ENCODE assay signal across 18 mouse cellular contexts in genomic region chr6:77109095-77109945, GRCm38 (mm10).
DNase-seq lines count a peak whose midpoint lies in the region; ATAC-seq and TF ChIP-seq lines count a peak whose summit lies in the region.
"Had no signal": no experiment of that assay in that cellular context is flagged by ENCODE, and none has a peak within 500 bp of the region (broad histone marks: within the 10 kb centered on the region; RNA-seq: fewer than 3 reads in every experiment).

No protein-coding gene starts in this region.

- no peaks in the 10 kb centered on the region for H3K36me3 ChIP-seq in forebrain, embryonic 10.5 days (replicated peaks)
- no peaks in the 10 kb centered on the region for H3K36me3 ChIP-seq in forebrain, postnatal 0 days (ENCODE audit: insufficient read depth)
- H3K36me3 ChIP-seq: intestine, embryonic 15.5 days; limb, embryonic 12.5 days; stomach, embryonic 15.5 days had no signal

- no peaks in the 10 kb centered on the region for H3K27me3 ChIP-seq in forebrain, embryonic 10.5 days (ENCODE audit: poor library complexity, severe bottlenecking)
- H3K27me3 ChIP-seq in forebrain, postnatal 0 days (ENCODE audit: insufficient read depth, low read length): no peaks in the 10 kb centered on the region
- H3K27me3 ChIP-seq: CH12.LX; intestine, embryonic 15.5 days; limb, embryonic 12.5 days; stomach, embryonic 15.5 days had no signal

- no peak; the same call in 1 of the 2 replicates for ATAC-seq in forebrain, postnatal 0 days
- ATAC-seq: activated CD4-positive, CD25-positive, alpha-beta regulatory T cell, adult 4 months; intestine, embryonic 15.5 days had no signal

- H3K4me2 ChIP-seq in forebrain, postnatal 0 days (ENCODE audit: low read depth): no peak overlapping the region
- H3K4me2 ChIP-seq: intestine, embryonic 15.5 days; limb, embryonic 12.5 days; stomach, embryonic 15.5 days had no signal

- H3K4me1 ChIP-seq in forebrain, embryonic 10.5 days: peaks cover 15% of the 10 kb centered on the region
- no peaks in the 10 kb centered on the region for H3K4me1 ChIP-seq in forebrain, postnatal 0 days (ENCODE audit: insufficient read depth)
- H3K4me1 ChIP-seq: intestine, embryonic 15.5 days; limb, embryonic 12.5 days; stomach, embryonic 15.5 days had no signal

- no peak for DNase-seq in forebrain, embryonic 10.5 days (ENCODE audit: extremely low spot score, low spot score)
- DNase-seq in forebrain, postnatal 0 days: no peak
- peak; percentile 9 to 47 for DNase-seq in layer of hippocampus, adult 18-20 months (ENCODE audit: low spot score in 2 of 2)
- DNase-seq in layer of hippocampus, adult 8-10 months (ENCODE audit: low spot score in 2 of 2): no peak
- DNase-seq in right cerebral cortex, postnatal 10 days (ENCODE audit: low spot score in 2 of 2): peak; percentile 29 to 38
- DNase-seq in right cerebral cortex, postnatal 4 days: no peak
- DNase-seq in cerebellum, adult 11 months: no peak
- DNase-seq in c-Kit-positive CD71-positive TER-119-positive erythroid progenitor cells, embryonic 14.5 days (ENCODE audit: low spot score): no peak
- DNase-seq: cerebellum, adult 2 months; heart, adult 18-20 months; heart, postnatal 10 days; kidney, postnatal 36 days; thymus, postnatal 14 days had no signal

- no peaks in the 10 kb centered on the region for H3K9me3 ChIP-seq in forebrain, embryonic 10.5 days
- H3K9me3 ChIP-seq in forebrain, postnatal 0 days (ENCODE audit: low read length): no peaks in the 10 kb centered on the region
- H3K9me3 ChIP-seq: intestine, embryonic 15.5 days; limb, embryonic 12.5 days; stomach, embryonic 15.5 days had no signal

- 83% methylated on average over 10 of the region's 10 CpGs for WGBS in forebrain, embryonic 10.5 days
- 74% methylated on average over 10 of the region's 10 CpGs for WGBS in forebrain, postnatal 0 days

- no peak for TF ChIP-seq CTCF in forebrain, postnatal 0 days (IDR thresholded peaks at IDR 0.05; ENCODE audit: low read depth)

- no peak overlapping the region for H3K4me3 ChIP-seq in forebrain, embryonic 10.5 days
- H3K4me3 ChIP-seq in forebrain, postnatal 0 days (ENCODE audit: low read depth, low read length): no peak overlapping the region
- H3K4me3 ChIP-seq: intestine, embryonic 15.5 days; limb, embryonic 12.5 days; stomach, embryonic 15.5 days had no signal

- H3K27ac ChIP-seq in forebrain, embryonic 10.5 days: peak overlapping the region; percentile 45; the same call in 1 of the 2 replicates
- H3K27ac ChIP-seq in forebrain, postnatal 0 days (ENCODE audit: low read depth, low read length): no peak overlapping the region
- H3K27ac ChIP-seq: intestine, embryonic 15.5 days; limb, embryonic 12.5 days; stomach, embryonic 15.5 days had no signal

- H3K9ac ChIP-seq in forebrain, postnatal 0 days: no peak overlapping the region
- H3K9ac ChIP-seq: intestine, embryonic 15.5 days; limb, embryonic 12.5 days; stomach, embryonic 15.5 days had no signal

Comparison
In these comparisons a context has a peak if more than half of its experiments do, and no peak if none do; other contexts are left out.
1. DNase-seq: peak in layer of hippocampus, adult 18-20 months (2 of 2) and right cerebral cortex, postnatal 10 days (2 of 2); none in forebrain, embryonic 10.5 days (single experiment), forebrain, postnatal 0 days (single experiment), layer of hippocampus, adult 8-10 months (0 of 2), right cerebral cortex, postnatal 4 days (single experiment), cerebellum, adult 11 months (single experiment) and c-Kit-positive CD71-positive TER-119-positive erythroid progenitor cells, embryonic 14.5 days (single experiment).